Comparison of ENCODE assay signal across 25 mouse cellular contexts in genomic region chr5:27635941-27636340, GRCm38 (mm10).
DNase-seq lines count a peak whose midpoint lies in the region; ATAC-seq and TF ChIP-seq lines count a peak whose summit lies in the region.
"Had no signal": no experiment of that assay in that cellular context is flagged by ENCODE, and none has a peak within 500 bp of the region (broad histone marks: within the 10 kb centered on the region; RNA-seq: fewer than 3 reads in every experiment).

No protein-coding gene starts in this region.

- no peak for TF ChIP-seq CTCF in midbrain, postnatal 0 days (IDR thresholded peaks at IDR 0.05)

- WGBS in midbrain, postnatal 0 days = 79% methylated on average over 2 of the region's 2 CpGs
- WGBS in midbrain, embryonic 11.5 days = 86% methylated on average over 2 of the region's 2 CpGs

- no peaks in the 10 kb centered on the region for H3K27me3 ChIP-seq in midbrain, postnatal 0 days (ENCODE audit: insufficient read depth, low read length)
- H3K27me3 ChIP-seq in midbrain, embryonic 11.5 days (ENCODE audit: control insufficient read depth, insufficient read depth, low read length) = no peaks in the 10 kb centered on the region
- H3K27me3 ChIP-seq: embryonic facial prominence, embryonic 12.5 days; embryonic facial prominence, embryonic 15.5 days; heart, embryonic 13.5 days; hindbrain, embryonic 13.5 days had no signal

- intact Hi-C loops in heart, postnatal 10 days (cut with DNase I) = no loop called here

- no peak for ATAC-seq in midbrain, postnatal 0 days (ENCODE audit: low FRiP score)
- no peak for ATAC-seq in midbrain, embryonic 11.5 days (ENCODE audit: low FRiP score)
- ATAC-seq: activated CD4-positive, CD25-positive, alpha-beta regulatory T cell, adult 4 months; forebrain, embryonic 14.5 days; forebrain, postnatal 0 days; hindbrain, embryonic 16.5 days; inflammation-experienced regulatory T-cells, adult 6 months; intestine, embryonic 16.5 days had no signal

- H3K9ac ChIP-seq in midbrain, postnatal 0 days (replicated peaks; ENCODE audit: low read length, poor library complexity, severe bottlenecking) = no peak overlapping the region
- H3K9ac ChIP-seq in midbrain, embryonic 11.5 days (ENCODE audit: low read length) = no peak overlapping the region
- H3K9ac ChIP-seq: embryonic facial prominence, embryonic 12.5 days; embryonic facial prominence, embryonic 15.5 days; forebrain, postnatal 0 days; heart, embryonic 13.5 days; hindbrain, embryonic 13.5 days had no signal

- peak; percentile 20 for DNase-seq in cerebellum, adult 11 months
- DNase-seq in cerebellum, adult 8-10 months = no peak
- DNase-seq in heart, adult 11 months = peak; percentile 35
- no peak for DNase-seq in heart, postnatal 10 days
- peak; percentile 54 for DNase-seq in midbrain, postnatal 0 days (ENCODE audit: low spot score)
- DNase-seq in midbrain, embryonic 11.5 days (ENCODE audit: low spot score, missing footprints) = no peak
- DNase-seq in cerebellum, postnatal 14 days = peak; percentile 38 to 39
- DNase-seq in thymus, postnatal 36 days = no peak
- DNase-seq: adrenal gland, adult 8-10 months; adrenal gland, postnatal 25 days; forebrain, postnatal 0 days; gastrocnemius, adult 2 months; gastrocnemius, postnatal 25 days; heart, adult 2 months; kidney, adult 18-20 months had no signal

- H3K4me3 ChIP-seq in midbrain, postnatal 0 days (ENCODE audit: low read depth, low read length) = no peak overlapping the region
- no peak overlapping the region for H3K4me3 ChIP-seq in midbrain, embryonic 11.5 days (ENCODE audit: low read depth, low read length)
- H3K4me3 ChIP-seq: embryonic facial prominence, embryonic 12.5 days; embryonic facial prominence, embryonic 15.5 days; gastrocnemius, adult 2 months; heart, adult 2 months; heart, embryonic 10.5 days; heart, embryonic 13.5 days; hindbrain, embryonic 13.5 days had no signal

- H3K36me3 ChIP-seq in midbrain, postnatal 0 days (ENCODE audit: insufficient read depth, low read length) = peaks cover 42% of the 10 kb centered on the region
- H3K36me3 ChIP-seq in midbrain, embryonic 11.5 days (ENCODE audit: control insufficient read depth, insufficient read depth, low read length) = no peaks in the 10 kb centered on the region
- H3K36me3 ChIP-seq: embryonic facial prominence, embryonic 12.5 days; embryonic facial prominence, embryonic 15.5 days; heart, embryonic 10.5 days; heart, embryonic 13.5 days had no signal

- H3K4me2 ChIP-seq in midbrain, postnatal 0 days (ENCODE audit: low read depth, low read length, poor library complexity, severe bottlenecking) = no peak overlapping the region
- no peak overlapping the region for H3K4me2 ChIP-seq in midbrain, embryonic 11.5 days
- H3K4me2 ChIP-seq: embryonic facial prominence, embryonic 12.5 days; embryonic facial prominence, embryonic 15.5 days; heart, embryonic 13.5 days; hindbrain, embryonic 13.5 days had no signal

- no peaks in the 10 kb centered on the region for H3K4me1 ChIP-seq in midbrain, postnatal 0 days (ENCODE audit: insufficient read depth, low read length)
- H3K4me1 ChIP-seq in midbrain, embryonic 11.5 days (ENCODE audit: control insufficient read depth, insufficient read depth, low read length) = no peaks in the 10 kb centered on the region
- H3K4me1 ChIP-seq: embryonic facial prominence, embryonic 12.5 days; embryonic facial prominence, embryonic 15.5 days; heart, embryonic 10.5 days; heart, embryonic 13.5 days; hindbrain, embryonic 13.5 days had no signal

- no peak overlapping the region for H3K27ac ChIP-seq in midbrain, postnatal 0 days (ENCODE audit: low read depth, low read length)
- H3K27ac ChIP-seq in midbrain, embryonic 11.5 days (ENCODE audit: low read depth, low read length) = no peak overlapping the region
- H3K27ac ChIP-seq: embryonic facial prominence, embryonic 12.5 days; embryonic facial prominence, embryonic 15.5 days; gastrocnemius, adult 2 months; heart, adult 2 months; heart, embryonic 10.5 days; heart, embryonic 13.5 days; hindbrain, embryonic 13.5 days had no signal

- no peaks in the 10 kb centered on the region for H3K9me3 ChIP-seq in midbrain, postnatal 0 days (ENCODE audit: low read length)
- no peaks in the 10 kb centered on the region for H3K9me3 ChIP-seq in midbrain, embryonic 11.5 days (ENCODE audit: control insufficient read depth, low read length)
- H3K9me3 ChIP-seq: embryonic facial prominence, embryonic 12.5 days; embryonic facial prominence, embryonic 15.5 days; heart, embryonic 10.5 days; heart, embryonic 13.5 days; hindbrain, embryonic 13.5 days had no signal

Comparison
In these comparisons a context has a peak if more than half of its experiments do, and no peak if none do; other contexts are left out.
1. DNase-seq: peak in cerebellum, adult 11 months (single experiment), heart, adult 11 months (single experiment), midbrain, postnatal 0 days (single experiment) and cerebellum, postnatal 14 days (2 of 2); none in cerebellum, adult 8-10 months (single experiment), heart, postnatal 10 days (0 of 2), midbrain, embryonic 11.5 days (single experiment) and thymus, postnatal 36 days (0 of 2).